Mouse (Mus musculus): ENCODE measurements around the gene Ddx21. TPM values are rescaled to one million over a fixed set of nuclear protein-coding genes. Genes with fewer than 3 reads are reported as not detected.
A peak's percentile ranks its signal among the peaks of the same experiment; 100 is the strongest.

Gene Ddx21
- polyA plus RNA-seq, 1 experiment from 2014 or later = 14.2 TPM

DNA sequence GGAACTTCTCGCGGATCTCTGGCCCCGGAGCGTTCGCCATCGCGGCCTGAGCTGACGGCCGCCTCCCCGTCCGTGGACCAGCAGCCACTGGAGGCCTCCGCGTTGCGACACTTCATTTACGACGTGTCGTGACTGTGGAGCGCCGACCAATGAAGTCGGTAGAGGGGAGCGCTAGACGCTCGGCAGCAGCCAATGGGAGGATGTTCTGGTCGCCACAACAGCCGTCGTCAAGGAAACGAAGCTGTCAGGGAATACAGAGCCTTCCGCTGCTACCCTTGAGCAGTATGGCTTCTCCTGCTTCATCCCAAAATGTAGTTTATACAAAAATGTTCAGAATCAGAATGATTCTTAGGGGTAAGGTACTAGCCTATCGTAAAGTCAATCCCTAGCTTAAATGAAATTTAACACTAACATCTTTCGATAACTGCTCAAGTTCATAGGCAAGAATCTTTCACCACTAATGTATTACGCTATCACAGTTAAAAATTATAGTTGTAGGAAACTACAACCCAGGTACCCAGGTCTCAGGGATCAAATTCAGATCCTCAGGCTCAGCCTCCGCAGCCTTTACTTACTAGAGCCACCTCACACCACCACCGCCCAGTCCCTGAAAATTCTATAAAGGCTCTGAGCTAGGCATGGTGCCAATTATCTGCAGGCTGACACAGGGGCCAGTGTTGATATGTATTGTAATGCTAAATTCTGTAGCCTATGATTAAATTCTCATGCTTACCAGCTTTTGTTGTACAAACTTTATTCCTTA lies 23.6 kb downstream of the Ddx21 start, which contains the start of gene Kif1bp:
Kif1bp (minus strand) TSS at position 120 of the 763 bp plus-strand sequence.
- peaks cover 18% of the 10 kb centered on the region for H3K4me1 ChIP-seq (ENCODE audit: control insufficient read depth, insufficient read depth, low read length)
- peak within 1 kb of the TSS; percentile 93 for H3K9ac ChIP-seq (ENCODE audit: low read depth, low read length)
- WGBS = 5% methylated on average over 33 of the region's 33 CpGs
- ATAC-seq = peak; percentile 100
- peak within 1 kb of the TSS; percentile 95 for H3K4me3 ChIP-seq (ENCODE audit: low read depth, low read length)
- peak within 1 kb of the TSS; percentile 88 for H3K27ac ChIP-seq (ENCODE audit: low read length)
- H3K36me3 ChIP-seq (ENCODE audit: control insufficient read depth, insufficient read depth, low read length) = peaks cover 37% of the 10 kb centered on the region
- peak within 1 kb of the TSS; percentile 76 for H3K4me2 ChIP-seq (ENCODE audit: low read length)
- no peaks in the 10 kb centered on the region for H3K27me3 ChIP-seq (ENCODE audit: control insufficient read depth, insufficient read depth, low read depth, low read length)
- no peaks in the 10 kb centered on the region for H3K9me3 ChIP-seq (replicated peaks; ENCODE audit: control insufficient read depth, low read length, poor library complexity, severe bottlenecking)

DNA sequence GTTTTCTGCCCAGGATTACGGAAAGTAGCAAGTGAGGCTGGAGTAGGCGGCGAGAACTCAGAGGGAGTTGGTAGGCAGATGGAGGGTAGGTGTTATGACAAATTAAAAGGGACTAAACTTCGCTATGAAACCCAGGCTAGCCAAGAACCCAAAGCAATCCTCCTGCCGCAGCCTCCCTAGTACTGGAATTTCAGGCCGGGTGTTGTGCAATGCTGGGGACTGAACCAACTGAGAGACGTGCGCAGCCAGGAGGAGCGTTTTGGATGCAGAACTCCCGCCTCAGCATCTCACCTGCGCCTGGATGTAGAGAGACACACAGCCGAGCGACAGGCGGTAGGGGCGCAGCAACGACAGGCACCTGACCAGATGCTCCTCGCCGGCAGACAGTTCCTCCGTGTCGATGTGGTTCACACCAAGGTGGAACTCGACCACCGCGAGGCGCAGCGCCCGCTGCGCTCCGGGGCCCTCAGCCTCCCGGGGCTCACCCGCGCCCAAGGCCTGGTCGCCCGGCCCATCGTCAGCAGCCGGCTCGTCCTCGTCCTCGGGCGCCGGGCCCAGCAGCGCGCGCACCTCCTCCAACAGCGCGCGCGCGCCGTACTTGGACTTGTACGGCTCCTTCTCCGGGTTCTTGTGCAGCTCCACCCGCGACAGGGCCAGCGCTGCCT lies 24.3 kb downstream of the Ddx21 start:
- WGBS = under 1% methylated on average over 54 of the region's 54 CpGs
- no peaks in the 10 kb centered on the region for H3K27me3 ChIP-seq (ENCODE audit: control insufficient read depth, insufficient read depth, low read depth, low read length)
- ATAC-seq = peak; percentile 84
- peaks cover 18% of the 10 kb centered on the region for H3K4me1 ChIP-seq (ENCODE audit: control insufficient read depth, insufficient read depth, low read length)
- H3K36me3 ChIP-seq (ENCODE audit: control insufficient read depth, insufficient read depth, low read length) = peaks cover 34% of the 10 kb centered on the region
- no peaks in the 10 kb centered on the region for H3K9me3 ChIP-seq (replicated peaks; ENCODE audit: control insufficient read depth, low read length, poor library complexity, severe bottlenecking)
- H3K27ac ChIP-seq (ENCODE audit: low read length) = peak overlapping the region; percentile 88
- peak overlapping the region; percentile 93 for H3K9ac ChIP-seq (ENCODE audit: low read depth, low read length)
- H3K4me2 ChIP-seq (ENCODE audit: low read length) = peak overlapping the region; percentile 76
- peak overlapping the region; percentile 95 for H3K4me3 ChIP-seq (ENCODE audit: low read depth, low read length)

DNA sequence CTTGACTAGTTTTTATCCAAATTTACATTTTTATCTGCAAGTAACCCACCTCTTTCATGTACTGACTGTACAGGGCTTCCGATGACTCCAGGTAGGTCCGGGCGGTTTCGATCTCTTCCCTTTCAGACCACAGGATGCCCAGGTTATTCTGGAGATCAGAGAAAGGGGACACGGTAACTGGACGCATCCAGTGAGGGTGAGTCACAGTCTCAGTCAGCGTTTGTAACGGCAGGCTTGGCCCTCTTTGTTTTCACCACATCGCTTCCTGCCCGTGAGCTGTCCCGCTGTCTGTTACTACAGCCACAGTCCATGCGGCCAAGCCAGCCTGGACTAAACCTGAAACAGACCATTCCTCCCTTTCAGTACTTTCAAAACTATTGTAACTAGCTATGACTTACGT lies 27.1 kb downstream of the Ddx21 start:
- Histone ChIP-seq H3K9ac (ENCODE audit: low read depth, low read length) (no peak overlapping the region), H3K9me3 (replicated peaks; ENCODE audit: control insufficient read depth, low read length, poor library complexity, severe bottlenecking) (no peaks in the 10 kb centered on the region), H3K36me3 (ENCODE audit: control insufficient read depth, insufficient read depth, low read length) (peaks cover 21% of the 10 kb centered on the region), H3K4me3 (ENCODE audit: low read depth, low read length) (no peak overlapping the region), H3K27ac (ENCODE audit: low read length) (no peak overlapping the region), H3K27me3 (ENCODE audit: control insufficient read depth, insufficient read depth, low read depth, low read length) (no peaks in the 10 kb centered on the region), H3K4me2 (ENCODE audit: low read length) (no peak overlapping the region), H3K4me1 (ENCODE audit: control insufficient read depth, insufficient read depth, low read length) (peaks cover 18% of the 10 kb centered on the region)
- ATAC-seq = no peak
- WGBS = 90% methylated on average over 13 of the region's 13 CpGs

DNA sequence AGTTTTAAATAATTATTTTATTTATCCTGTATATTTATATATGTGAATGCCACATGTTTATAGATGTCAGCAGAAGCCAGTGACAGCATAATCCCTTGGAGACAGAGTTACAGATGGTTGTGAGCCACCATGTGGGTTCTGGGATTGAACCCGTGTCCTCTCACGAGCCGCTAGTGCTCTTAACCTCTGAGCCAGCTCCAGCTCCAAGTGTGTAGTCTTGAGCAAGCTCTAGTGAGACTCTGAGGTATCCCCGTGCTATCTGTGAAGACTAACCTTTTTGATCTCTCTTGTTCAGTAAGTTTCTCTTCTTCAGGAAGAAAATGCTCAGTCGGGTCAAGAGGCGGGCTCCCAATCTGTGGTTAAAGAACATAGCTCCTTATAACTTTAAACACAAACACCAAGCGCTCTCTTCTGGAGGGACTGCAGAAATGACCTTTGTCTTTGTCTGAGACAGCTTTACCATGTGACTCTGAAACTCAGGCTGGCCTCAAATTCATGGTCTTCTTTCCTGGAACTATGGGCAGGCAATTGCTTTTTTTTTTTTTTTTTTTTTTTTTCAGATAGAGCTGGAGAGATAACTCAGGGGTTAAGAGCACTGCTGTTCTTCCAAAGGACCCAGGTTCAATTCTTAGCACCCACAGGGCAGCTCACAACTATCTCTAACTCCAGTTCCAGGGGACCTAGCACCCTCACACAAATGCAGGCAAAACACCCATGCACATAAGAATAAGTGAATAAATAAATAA lies 31.8 kb downstream of the Ddx21 start:
- 93% methylated on average over 7 of the region's 7 CpGs for WGBS
- H3K4me2 ChIP-seq (ENCODE audit: low read length) = no peak overlapping the region
- no peak overlapping the region for H3K4me3 ChIP-seq (ENCODE audit: low read depth, low read length)
- peaks cover 48% of the 10 kb centered on the region for H3K36me3 ChIP-seq (ENCODE audit: control insufficient read depth, insufficient read depth, low read length)
- no peaks in the 10 kb centered on the region for H3K4me1 ChIP-seq (ENCODE audit: control insufficient read depth, insufficient read depth, low read length)
- H3K9ac ChIP-seq (ENCODE audit: low read depth, low read length) = no peak overlapping the region
- no peak for ATAC-seq
- H3K27me3 ChIP-seq (ENCODE audit: control insufficient read depth, insufficient read depth, low read depth, low read length) = no peaks in the 10 kb centered on the region
- H3K27ac ChIP-seq (ENCODE audit: low read length) = no peak overlapping the region
- H3K9me3 ChIP-seq (replicated peaks; ENCODE audit: control insufficient read depth, low read length, poor library complexity, severe bottlenecking) = no peaks in the 10 kb centered on the region

DNA sequence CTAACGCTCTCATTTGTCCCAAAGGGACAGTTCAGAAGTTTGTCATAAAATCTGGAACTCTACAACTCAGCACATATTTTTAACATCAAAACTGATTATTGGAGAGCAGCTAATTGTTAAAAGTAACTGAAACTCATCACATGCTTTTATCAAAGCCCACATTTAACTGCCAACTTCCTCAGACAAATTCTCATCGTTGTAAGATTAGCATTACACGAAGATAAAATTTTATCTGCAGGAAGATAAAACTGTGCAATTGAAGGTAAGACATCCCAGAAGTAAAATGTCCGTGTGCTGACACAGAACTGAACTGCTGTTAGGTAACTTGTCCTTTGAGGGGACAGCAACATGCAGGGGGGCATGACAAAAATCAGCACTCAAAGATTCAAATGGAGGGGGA lies 33.2 kb downstream of the Ddx21 start:
- no peak overlapping the region for H3K4me2 ChIP-seq (ENCODE audit: low read length)
- no peaks in the 10 kb centered on the region for H3K27me3 ChIP-seq (ENCODE audit: control insufficient read depth, insufficient read depth, low read depth, low read length)
- H3K9me3 ChIP-seq (replicated peaks; ENCODE audit: control insufficient read depth, low read length, poor library complexity, severe bottlenecking) = no peaks in the 10 kb centered on the region
- peaks cover 50% of the 10 kb centered on the region for H3K36me3 ChIP-seq (ENCODE audit: control insufficient read depth, insufficient read depth, low read length)
- no peak for ATAC-seq
- no peaks in the 10 kb centered on the region for H3K4me1 ChIP-seq (ENCODE audit: control insufficient read depth, insufficient read depth, low read length)
- no peak overlapping the region for H3K4me3 ChIP-seq (ENCODE audit: low read depth, low read length)
- no peak overlapping the region for H3K27ac ChIP-seq (ENCODE audit: low read length)
- no peak overlapping the region for H3K9ac ChIP-seq (ENCODE audit: low read depth, low read length)
- WGBS = 95% methylated on average over 4 of the region's 4 CpGs

DNA sequence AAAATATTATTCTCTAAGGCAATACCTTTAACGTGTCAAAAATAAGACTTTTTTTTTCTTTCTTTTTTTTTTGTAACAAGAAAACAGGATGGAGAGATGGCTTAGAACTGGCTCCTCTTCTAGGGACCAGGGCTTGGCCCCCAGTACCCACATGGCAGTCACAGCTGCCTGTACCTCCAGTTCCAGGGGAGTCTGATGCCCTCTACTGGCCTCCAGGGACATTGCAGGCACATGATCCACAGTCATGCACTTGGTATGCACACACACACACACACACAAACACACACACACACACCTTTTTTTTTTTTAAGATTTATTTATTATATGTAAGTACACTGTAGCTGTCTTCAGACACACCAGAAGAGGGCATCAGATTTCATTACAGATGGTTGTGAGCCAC lies 44.3 kb downstream of the Ddx21 start:
- Histone ChIP-seq H3K36me3 (ENCODE audit: control insufficient read depth, insufficient read depth, low read length) (peaks cover 26% of the 10 kb centered on the region; the same call in 1 of the 2 replicates), H3K27ac (ENCODE audit: low read length) (no peak overlapping the region), H3K4me1 (ENCODE audit: control insufficient read depth, insufficient read depth, low read length) (no peaks in the 10 kb centered on the region), H3K4me2 (ENCODE audit: low read length) (no peak overlapping the region), H3K9me3 (replicated peaks; ENCODE audit: control insufficient read depth, low read length, poor library complexity, severe bottlenecking) (no peaks in the 10 kb centered on the region), H3K9ac (ENCODE audit: low read depth, low read length) (no peak overlapping the region), H3K27me3 (ENCODE audit: control insufficient read depth, insufficient read depth, low read depth, low read length) (no peaks in the 10 kb centered on the region), H3K4me3 (ENCODE audit: low read depth, low read length) (no peak overlapping the region)
- 89% methylated on average over 1 of the region's 1 CpGs for WGBS
- ATAC-seq = no peak

DNA sequence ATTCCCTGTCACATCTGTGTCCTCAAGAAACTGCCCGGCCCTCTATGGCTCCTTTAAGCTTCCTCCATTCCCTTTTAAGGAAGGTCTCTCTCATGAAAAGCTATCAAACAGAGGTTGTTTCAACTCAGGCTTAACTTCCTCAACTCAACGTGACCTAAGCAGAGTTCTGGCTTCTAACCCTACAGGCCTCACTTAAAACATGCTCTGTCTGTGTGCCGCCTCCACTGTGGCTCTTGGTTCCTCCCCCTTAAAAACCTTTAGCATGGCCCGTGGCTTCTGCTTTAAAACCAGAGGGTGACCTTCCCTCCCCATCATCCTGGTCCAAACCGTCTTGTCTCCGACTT lies 45.6 kb downstream of the Ddx21 start:
- H3K4me1 ChIP-seq (ENCODE audit: control insufficient read depth, insufficient read depth, low read length) = no peaks in the 10 kb centered on the region
- no peak overlapping the region for H3K27ac ChIP-seq (ENCODE audit: low read length)
- WGBS = 94% methylated on average over 6 of the region's 6 CpGs
- H3K9me3 ChIP-seq (replicated peaks; ENCODE audit: control insufficient read depth, low read length, poor library complexity, severe bottlenecking) = no peaks in the 10 kb centered on the region
- H3K4me3 ChIP-seq (ENCODE audit: low read depth, low read length) = no peak overlapping the region
- peaks cover 17% of the 10 kb centered on the region; the same call in 1 of the 2 replicates for H3K36me3 ChIP-seq (ENCODE audit: control insufficient read depth, insufficient read depth, low read length)
- ATAC-seq = no peak
- no peak overlapping the region for H3K9ac ChIP-seq (ENCODE audit: low read depth, low read length)
- H3K27me3 ChIP-seq (ENCODE audit: control insufficient read depth, insufficient read depth, low read depth, low read length) = no peaks in the 10 kb centered on the region
- H3K4me2 ChIP-seq (ENCODE audit: low read length) = no peak overlapping the region

DNA sequence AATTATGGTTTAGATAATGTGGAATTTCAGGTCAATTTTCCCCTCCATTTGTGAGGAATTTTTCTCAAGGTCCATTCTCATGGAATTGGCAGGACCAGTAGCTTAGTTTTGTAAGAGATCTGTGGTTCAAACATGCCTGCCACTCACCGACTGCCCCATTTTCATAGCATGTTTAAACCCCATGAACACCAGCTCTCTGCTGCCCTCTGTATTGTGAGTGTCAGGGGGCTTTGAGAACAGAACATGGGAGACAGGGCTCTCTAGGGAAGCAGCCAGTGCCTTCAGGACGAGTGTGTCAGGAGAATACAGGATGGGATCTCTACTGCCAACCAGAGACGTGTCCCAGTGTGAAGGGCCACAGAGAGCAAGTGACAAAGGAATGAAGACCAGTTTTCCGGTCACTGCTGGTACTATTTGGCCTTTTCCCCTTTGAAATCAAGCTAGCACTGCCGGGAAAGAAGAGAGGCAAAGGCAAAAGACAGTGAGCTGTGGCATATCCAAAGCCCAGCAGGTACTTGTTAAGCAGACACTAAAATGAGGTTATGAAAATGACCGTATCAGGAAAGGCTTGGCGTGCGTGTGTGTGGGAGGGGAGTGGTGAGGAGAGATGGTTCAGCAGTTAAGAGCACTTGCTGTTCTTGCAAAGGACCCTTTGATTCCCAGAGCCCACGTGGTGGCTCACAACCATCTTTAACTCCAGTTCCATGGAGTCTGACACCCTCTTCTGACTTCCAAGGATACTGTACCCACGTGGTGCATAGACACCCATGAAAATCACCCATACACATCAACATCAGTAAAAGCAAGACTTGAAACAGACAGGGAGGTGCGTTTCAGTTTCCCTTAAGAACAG lies 46.1 kb downstream of the Ddx21 start:
- no peak for ATAC-seq
- WGBS = 79% methylated on average over 11 of the region's 11 CpGs
- Histone ChIP-seq H3K9ac (ENCODE audit: low read depth, low read length) (no peak overlapping the region), H3K27me3 (ENCODE audit: control insufficient read depth, insufficient read depth, low read depth, low read length) (no peaks in the 10 kb centered on the region), H3K4me2 (ENCODE audit: low read length) (no peak overlapping the region), H3K9me3 (replicated peaks; ENCODE audit: control insufficient read depth, low read length, poor library complexity, severe bottlenecking) (no peaks in the 10 kb centered on the region), H3K4me3 (ENCODE audit: low read depth, low read length) (no peak overlapping the region), H3K27ac (ENCODE audit: low read length) (no peak overlapping the region), H3K36me3 (ENCODE audit: control insufficient read depth, insufficient read depth, low read length) (peaks cover 17% of the 10 kb centered on the region; the same call in 1 of the 2 replicates), H3K4me1 (ENCODE audit: control insufficient read depth, insufficient read depth, low read length) (no peaks in the 10 kb centered on the region)
